12 mouse cellular contexts compared by ENCODE assay signal in the genomic region with DNA sequence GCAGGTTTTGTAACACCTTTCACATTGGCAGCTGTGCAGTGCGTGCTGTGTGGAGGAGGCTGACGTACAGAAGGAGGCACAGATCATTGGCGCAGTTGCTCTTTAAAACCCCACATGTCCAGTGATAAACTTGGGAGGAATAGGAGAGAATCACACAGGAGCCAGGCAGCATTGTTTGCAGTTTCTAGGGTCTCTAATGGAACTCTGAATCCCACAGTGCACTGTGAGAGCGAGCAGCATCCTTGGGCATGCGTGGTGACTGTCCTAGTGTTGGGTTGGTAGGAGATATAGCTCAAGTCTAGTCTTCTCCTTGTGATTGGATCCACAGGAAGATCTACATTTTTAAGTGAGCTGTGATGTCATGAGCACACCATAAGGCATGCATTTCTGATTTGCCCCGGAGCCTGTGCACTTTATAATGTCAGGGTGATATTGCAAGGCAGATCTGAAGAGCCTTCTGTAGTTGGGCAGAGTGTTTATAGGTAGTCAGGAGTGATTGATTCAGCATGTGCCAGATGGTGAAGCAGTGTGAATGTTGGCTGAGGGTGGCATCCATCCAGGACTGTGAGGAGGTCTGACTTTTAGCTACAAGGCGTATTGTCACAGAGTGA.
DNase-seq lines count a peak whose midpoint lies in the region; ATAC-seq and TF ChIP-seq lines count a peak whose summit lies in the region.
"Had no signal": no experiment of that assay in that cellular context is flagged by ENCODE, and none has a peak within 500 bp of the region (broad histone marks: within the 10 kb centered on the region; RNA-seq: fewer than 3 reads in every experiment).

No protein-coding gene starts in this region.

- WGBS in forebrain, postnatal 0 days: 61% methylated on average over 7 of the region's 7 CpGs

- no peaks in the 10 kb centered on the region for H3K36me3 ChIP-seq in forebrain, postnatal 0 days (ENCODE audit: insufficient read depth)
- H3K36me3 ChIP-seq: heart, embryonic 10.5 days had no signal

- TF ChIP-seq CTCF in forebrain, postnatal 0 days (IDR thresholded peaks at IDR 0.05; ENCODE audit: low read depth): no peak

- H3K9me3 ChIP-seq in forebrain, postnatal 0 days (ENCODE audit: low read length): no peaks in the 10 kb centered on the region
- H3K9me3 ChIP-seq: heart, embryonic 10.5 days had no signal

- H3K27ac ChIP-seq in forebrain, postnatal 0 days (ENCODE audit: low read depth, low read length): peak overlapping the region; percentile 21; the same call in 1 of the 2 replicates
- H3K27ac ChIP-seq: heart, embryonic 10.5 days; kidney, postnatal 0 days; macrophage had no signal

- DNase-seq in right cerebral cortex, adult 18-20 months: peak; percentile 26
- no peak for DNase-seq in right cerebral cortex, postnatal 14 days
- peak; percentile 66 for DNase-seq in forebrain, postnatal 0 days
- DNase-seq in layer of hippocampus, postnatal 36 days: peak; percentile 67 to 69
- peak; percentile 58 for DNase-seq in telencephalon, adult 2 months (ENCODE audit: low read depth, low spot score)
- no peak for DNase-seq in adipocyte (ENCODE audit: low spot score)
- no peak for DNase-seq in kidney, postnatal 14 days
- no peak for DNase-seq in adrenal gland, adult 8-10 months
- DNase-seq: thymus, postnatal 14 days had no signal

- no peak overlapping the region for H3K9ac ChIP-seq in forebrain, postnatal 0 days

- no peaks in the 10 kb centered on the region for H3K27me3 ChIP-seq in forebrain, postnatal 0 days (ENCODE audit: insufficient read depth, low read length)

- no peak overlapping the region for H3K4me3 ChIP-seq in forebrain, postnatal 0 days (ENCODE audit: low read depth, low read length)
- H3K4me3 ChIP-seq: heart, embryonic 10.5 days had no signal

- no peak overlapping the region for H3K4me2 ChIP-seq in forebrain, postnatal 0 days (ENCODE audit: low read depth)

- peak; percentile 76 for ATAC-seq in forebrain, postnatal 0 days

- peaks cover 11% of the 10 kb centered on the region for H3K4me1 ChIP-seq in forebrain, postnatal 0 days (ENCODE audit: insufficient read depth)

Comparison
In these comparisons a context has a peak if more than half of its experiments do, and no peak if none do; other contexts are left out.
1. DNase-seq: peak in right cerebral cortex, adult 18-20 months (single experiment), forebrain, postnatal 0 days (single experiment), layer of hippocampus, postnatal 36 days (2 of 2) and telencephalon, adult 2 months (single experiment); none in right cerebral cortex, postnatal 14 days (single experiment), adipocyte (single experiment), kidney, postnatal 14 days (single experiment) and adrenal gland, adult 8-10 months (single experiment).